Mouse (Mus musculus): Measurements from ENCODE around the gene Rad9b. TPM values are rescaled to one million over a fixed set of nuclear protein-coding genes. Genes with fewer than 3 reads are reported as not detected.

Gene Rad9b
- polyA plus RNA-seq, 1 experiment from 2014 or later, result 16.2 TPM

GRCm38 (mm10) chr5:122291553-122292339 lies 62.3 kb downstream of the Rad9b start:
- Histone ChIP-seq H3K9ac (no peak overlapping the region), H3K4me3 (replicated peaks; ENCODE audit: low read length) (no peak overlapping the region), H3K9me3 (ENCODE audit: control insufficient read depth, low read length) (no peaks in the 10 kb centered on the region), H3K27ac (no peak overlapping the region), H3K4me1 (replicated peaks; ENCODE audit: control insufficient read depth, insufficient read depth, low read length) (peaks cover 10% of the 10 kb centered on the region), H3K27me3 (ENCODE audit: control insufficient read depth, insufficient read depth, low read length) (no peaks in the 10 kb centered on the region), H3K36me3 (replicated peaks; ENCODE audit: control insufficient read depth, insufficient read depth) (no peaks in the 10 kb centered on the region; the same call in 1 of the 2 replicates), H3K4me2 (replicated peaks) (no peak overlapping the region)
- WGBS, result 73% methylated on average over 17 of the region's 17 CpGs
- DNase-seq (ENCODE audit: low spot score) (no peak), ATAC-seq (ENCODE audit: low FRiP score) (no peak)

- peaks cover 13% of the 10 kb centered on the region for H3K4me1 ChIP-seq (replicated peaks; ENCODE audit: control insufficient read depth, insufficient read depth, low read length)
These were observed 62.9 kb downstream of the Rad9b start for GRCm38 (mm10) chr5:122291149-122291548.

GRCm38 (mm10) chr5:122288147-122288811 lies 65.8 kb downstream of the Rad9b start:
- Histone ChIP-seq H3K4me3 (replicated peaks; ENCODE audit: low read length) (no peak overlapping the region), H3K27ac (no peak overlapping the region), H3K36me3 (replicated peaks; ENCODE audit: control insufficient read depth, insufficient read depth) (no peaks in the 10 kb centered on the region; the same call in 1 of the 2 replicates), H3K27me3 (ENCODE audit: control insufficient read depth, insufficient read depth, low read length) (no peaks in the 10 kb centered on the region), H3K4me1 (replicated peaks; ENCODE audit: control insufficient read depth, insufficient read depth, low read length) (peaks cover 14% of the 10 kb centered on the region), H3K9me3 (ENCODE audit: control insufficient read depth, low read length) (no peaks in the 10 kb centered on the region), H3K4me2 (replicated peaks) (no peak overlapping the region), H3K9ac (no peak overlapping the region)
- WGBS, result 94% methylated on average over 4 of the region's 4 CpGs
- DNase-seq (ENCODE audit: low spot score), result no peak
- no peak for ATAC-seq (ENCODE audit: low FRiP score)

More at GRCm38 (mm10) chr5:122291149-122291548, 62.9 kb downstream of the Rad9b start:
- Histone ChIP-seq H3K9me3 (ENCODE audit: control insufficient read depth, low read length) (no peaks in the 10 kb centered on the region), H3K36me3 (replicated peaks; ENCODE audit: control insufficient read depth, insufficient read depth) (no peaks in the 10 kb centered on the region; the same call in 1 of the 2 replicates), H3K27ac (no peak overlapping the region), H3K4me2 (replicated peaks) (no peak overlapping the region), H3K27me3 (ENCODE audit: control insufficient read depth, insufficient read depth, low read length) (no peaks in the 10 kb centered on the region), H3K4me3 (replicated peaks; ENCODE audit: low read length) (no peak overlapping the region), H3K9ac (no peak overlapping the region)
- WGBS, result 57% methylated on average over 6 of the region's 6 CpGs
- DNase-seq (ENCODE audit: low spot score), result no peak
- ATAC-seq (ENCODE audit: low FRiP score), result no peak

GRCm38 (mm10) chr5:122287026-122287425 lies 67.0 kb downstream of the Rad9b start:
- ATAC-seq (ENCODE audit: low FRiP score), result no peak
- H3K27ac ChIP-seq, result no peak overlapping the region
- H3K4me2 ChIP-seq (replicated peaks), result no peak overlapping the region
- no peak for DNase-seq (ENCODE audit: low spot score)
- no peak overlapping the region for H3K4me3 ChIP-seq (replicated peaks; ENCODE audit: low read length)
- peaks cover 14% of the 10 kb centered on the region for H3K4me1 ChIP-seq (replicated peaks; ENCODE audit: control insufficient read depth, insufficient read depth, low read length)
- no peak overlapping the region for H3K9ac ChIP-seq
- no peaks in the 10 kb centered on the region; the same call in 1 of the 2 replicates for H3K36me3 ChIP-seq (replicated peaks; ENCODE audit: control insufficient read depth, insufficient read depth)
- H3K9me3 ChIP-seq (ENCODE audit: control insufficient read depth, low read length), result no peaks in the 10 kb centered on the region
- no peaks in the 10 kb centered on the region for H3K27me3 ChIP-seq (ENCODE audit: control insufficient read depth, insufficient read depth, low read length)
- 92% methylated on average over 4 of the region's 4 CpGs for WGBS

- WGBS, result 84% methylated on average over 10 of the region's 10 CpGs
- ATAC-seq (ENCODE audit: low FRiP score) (no peak), DNase-seq (ENCODE audit: low spot score) (no peak)
- no peak overlapping the region for H3K27ac ChIP-seq
- H3K4me1 ChIP-seq (replicated peaks; ENCODE audit: control insufficient read depth, insufficient read depth, low read length), result peaks cover 14% of the 10 kb centered on the region
- H3K4me2 ChIP-seq (replicated peaks), result peak overlapping the region; percentile 100
- H3K9ac ChIP-seq, result no peak overlapping the region
- H3K27me3 ChIP-seq (ENCODE audit: control insufficient read depth, insufficient read depth, low read length), result no peaks in the 10 kb centered on the region
- no peaks in the 10 kb centered on the region for H3K9me3 ChIP-seq (ENCODE audit: control insufficient read depth, low read length)
- no peak overlapping the region; the same call in 1 of the 2 replicates for H3K4me3 ChIP-seq (replicated peaks; ENCODE audit: low read length)
- H3K36me3 ChIP-seq (replicated peaks; ENCODE audit: control insufficient read depth, insufficient read depth), result no peaks in the 10 kb centered on the region; the same call in 1 of the 2 replicates
These were observed 67.8 kb downstream of the Rad9b start for GRCm38 (mm10) chr5:122286191-122286590.

- peak overlapping the region; percentile 100 for H3K4me2 ChIP-seq (replicated peaks)
- H3K27ac ChIP-seq, result no peak overlapping the region
- H3K9ac ChIP-seq, result peak overlapping the region; percentile 92; the same call in 1 of the 2 replicates
- H3K4me1 ChIP-seq (replicated peaks; ENCODE audit: control insufficient read depth, insufficient read depth, low read length), result peaks cover 14% of the 10 kb centered on the region
- peak overlapping the region; percentile 96 for H3K4me3 ChIP-seq (replicated peaks; ENCODE audit: low read length)
- no peak for ATAC-seq (ENCODE audit: low FRiP score)
- DNase-seq (ENCODE audit: low spot score), result no peak
- no peaks in the 10 kb centered on the region for H3K27me3 ChIP-seq (ENCODE audit: control insufficient read depth, insufficient read depth, low read length)
- H3K9me3 ChIP-seq (ENCODE audit: control insufficient read depth, low read length), result no peaks in the 10 kb centered on the region
- WGBS, result 57% methylated on average over 7 of the region's 7 CpGs
- H3K36me3 ChIP-seq (replicated peaks; ENCODE audit: control insufficient read depth, insufficient read depth), result no peaks in the 10 kb centered on the region; the same call in 1 of the 2 replicates
These were observed 68.3 kb downstream of the Rad9b start for GRCm38 (mm10) chr5:122285767-122286150.

- Histone ChIP-seq H3K4me1 (replicated peaks; ENCODE audit: control insufficient read depth, insufficient read depth, low read length) (peaks cover 14% of the 10 kb centered on the region), H3K4me3 (replicated peaks; ENCODE audit: low read length) (peak overlapping the region; percentile 96), H3K36me3 (replicated peaks; ENCODE audit: control insufficient read depth, insufficient read depth) (no peaks in the 10 kb centered on the region; the same call in 1 of the 2 replicates), H3K27ac (peak overlapping the region; percentile 90), H3K9ac (peak overlapping the region; percentile 92), H3K27me3 (ENCODE audit: control insufficient read depth, insufficient read depth, low read length) (no peaks in the 10 kb centered on the region), H3K4me2 (replicated peaks) (peak overlapping the region; percentile 100), H3K9me3 (ENCODE audit: control insufficient read depth, low read length) (no peaks in the 10 kb centered on the region)
- DNase-seq (ENCODE audit: low spot score) (peak; percentile 35), ATAC-seq (ENCODE audit: low FRiP score) (peak; percentile 46; the same call in 1 of the 2 replicates)
- WGBS, result 1% methylated on average over 34 of the region's 34 CpGs
These were observed 68.8 kb downstream of the Rad9b start for GRCm38 (mm10) chr5:122285029-122285766.

- DNase-seq (ENCODE audit: low spot score) (peak; percentile 89), ATAC-seq (ENCODE audit: low FRiP score) (peak; percentile 93)
- H3K9me3 ChIP-seq (ENCODE audit: control insufficient read depth, low read length), result no peaks in the 10 kb centered on the region
- under 1% methylated on average over 89 of the region's 114 CpGs for WGBS
- peak within 1 kb of the TSS; percentile 90 for H3K27ac ChIP-seq
- no peaks in the 10 kb centered on the region for H3K36me3 ChIP-seq (replicated peaks; ENCODE audit: control insufficient read depth, insufficient read depth)
- H3K9ac ChIP-seq, result peak within 1 kb of the TSS; percentile 92
- H3K4me2 ChIP-seq (replicated peaks), result peak within 1 kb of the TSS; percentile 100
- H3K4me3 ChIP-seq (replicated peaks; ENCODE audit: low read length), result peak within 1 kb of the TSS; percentile 96
- peaks cover 14% of the 10 kb centered on the region for H3K4me1 ChIP-seq (replicated peaks; ENCODE audit: control insufficient read depth, insufficient read depth, low read length)
- no peaks in the 10 kb centered on the region for H3K27me3 ChIP-seq (ENCODE audit: control insufficient read depth, insufficient read depth, low read length)
These were observed 69.6 kb downstream of the Rad9b start, which contains the start of gene Pptc7 for GRCm38 (mm10) chr5:122284183-122285028. Gene Pptc7, plus strand, starts transcription at chr5:122284365.

Measured in hindbrain, embryonic 14.5 days (tissue).